Comparison of ENCODE assay signal across 20 mouse cellular contexts in the genomic region with DNA sequence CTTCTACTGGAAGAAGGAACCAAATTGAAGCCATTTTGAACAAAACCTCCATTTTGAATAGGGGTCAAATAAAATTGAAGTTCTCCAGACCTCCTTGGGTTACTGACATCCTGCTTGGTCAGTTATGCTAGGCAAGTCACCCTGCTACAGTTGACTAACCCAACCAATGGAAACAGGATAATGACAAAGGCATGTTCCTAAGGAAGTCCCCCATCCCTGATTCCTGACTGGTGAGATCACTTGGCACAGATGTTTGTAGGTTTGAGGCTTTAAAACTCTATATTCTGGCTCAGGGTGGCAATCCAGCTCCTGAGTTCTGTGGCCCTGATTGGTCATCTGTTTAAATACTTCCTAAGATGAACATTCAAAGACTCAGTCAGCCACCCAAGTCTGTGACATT.
"Had no signal": no experiment of that assay in that cellular context is flagged by ENCODE, and none has a peak within 500 bp of the region (broad histone marks: within the 10 kb centered on the region; RNA-seq: fewer than 3 reads in every experiment).

No protein-coding gene starts in this region.

- H3K27me3 ChIP-seq: kidney, embryonic 15.5 days; limb, embryonic 15.5 days; midbrain, embryonic 12.5 days; neural tube, embryonic 13.5 days had no signal

- H3K9me3 ChIP-seq: kidney, embryonic 15.5 days; limb, embryonic 15.5 days; midbrain, embryonic 12.5 days; neural tube, embryonic 13.5 days had no signal

- H3K27ac ChIP-seq: kidney, embryonic 15.5 days; limb, embryonic 15.5 days; liver, embryonic 14.5 days; macrophage; midbrain, embryonic 12.5 days; neural tube, embryonic 13.5 days; stomach, postnatal 0 days had no signal

- DNase-seq: kidney, adult 11 months; kidney, adult 8-10 months; kidney, postnatal 10 days; kidney, postnatal 36 days; liver, postnatal 0 days; lung, embryonic 14.5 days; retina, postnatal 1 day; right cerebral cortex, postnatal 4 days; thymus, adult 2 months; thymus, postnatal 14 days; thymus, postnatal 4 days had no signal

- H3K9ac ChIP-seq: kidney, embryonic 15.5 days; limb, embryonic 15.5 days; liver, embryonic 14.5 days; liver, postnatal 0 days; lung, embryonic 14.5 days; midbrain, embryonic 12.5 days; neural tube, embryonic 13.5 days had no signal

- H3K36me3 ChIP-seq: kidney, embryonic 15.5 days; limb, embryonic 15.5 days; midbrain, embryonic 12.5 days; neural tube, embryonic 13.5 days had no signal

- ATAC-seq: liver, postnatal 0 days; lung, postnatal 0 days had no signal

- H3K4me2 ChIP-seq: kidney, embryonic 15.5 days; limb, embryonic 15.5 days; liver, embryonic 11.5 days; lung, embryonic 14.5 days; midbrain, embryonic 12.5 days; neural tube, embryonic 13.5 days had no signal

- H3K4me3 ChIP-seq: kidney, embryonic 15.5 days; limb, embryonic 15.5 days; midbrain, embryonic 12.5 days; neural tube, embryonic 13.5 days had no signal
